Mouse (Mus musculus) left cerebral cortex, postnatal 4 days (tissue): ENCODE measurements around the gene Olfr1501. TPM values are rescaled to one million over a fixed set of nuclear protein-coding genes. Genes with fewer than 3 reads are reported as not detected.
"Not testable (repeated sequence)": the region's sequence is repeated elsewhere in the genome, so short reads cannot be mapped to it uniquely, and the experiment has no call there.

Experiments used
- DNase-seq: peaks from one replicate; pipeline ENCODE4 v3.0.0-alpha.2; 2022
- intact Hi-C: fragments of 180-260 bp; cut with DNase I; formaldehyde crosslinking; loops from one replicate; pipeline ENCODE4 v1.15.1; 2025
- total RNA-seq, 2 experiments: library from RNA; stranded (reverse); gene quantifications; 2 replicates each; pipeline ENCODE4 v1.2.3; 2021

The Olfr1501 gene
- total RNA-seq = not detected

DNA sequence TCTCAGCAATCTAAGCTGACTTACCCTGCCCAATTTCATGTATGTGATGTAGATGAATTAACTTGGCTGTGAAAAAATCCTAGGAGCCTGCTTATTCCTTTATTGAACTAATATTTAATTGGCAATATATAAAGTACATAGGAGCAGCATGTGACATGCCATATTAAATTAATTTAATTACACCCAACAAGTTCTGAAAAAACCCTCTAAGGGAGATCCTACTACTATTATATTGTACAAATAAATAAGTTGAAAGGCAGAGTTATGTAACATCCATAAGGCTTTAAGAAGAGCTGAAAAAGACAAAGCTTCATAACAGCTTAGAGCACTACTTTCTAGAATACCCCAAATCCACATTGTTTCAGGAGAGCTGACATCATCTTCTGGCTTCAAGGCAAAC is at the start of gene Olfr1501:
Olfr1501 (minus strand) TSS at position 101 of the 400 bp plus-strand sequence.
- intact Hi-C loops, DNase-seq: not testable (repeated sequence)

DNA sequence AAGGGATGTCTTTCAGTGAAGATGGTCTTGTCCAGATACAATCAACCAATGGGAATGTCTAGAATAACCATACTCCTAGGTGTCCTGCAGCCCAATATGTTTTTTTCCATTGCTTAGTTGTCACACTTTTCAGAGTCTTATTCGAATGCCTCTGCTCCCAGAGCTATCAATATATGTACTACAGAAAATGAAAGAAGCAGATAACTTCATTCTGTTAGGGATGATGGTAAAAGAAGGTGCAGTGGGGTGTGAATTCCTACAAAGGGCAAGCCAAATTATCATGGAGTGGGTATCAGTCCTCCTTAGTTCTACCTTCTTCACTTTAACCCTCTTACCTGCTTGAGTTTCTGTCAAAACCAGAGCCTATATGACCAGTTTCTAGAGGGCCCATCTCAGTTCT is 47.3 kb upstream of the Olfr1501 start, which contains the start of gene Olfr1504:
Olfr1504 (minus strand) TSS at position 101 of the 400 bp plus-strand sequence.
- no peak for DNase-seq
- intact Hi-C loops = no loop called here

DNA sequence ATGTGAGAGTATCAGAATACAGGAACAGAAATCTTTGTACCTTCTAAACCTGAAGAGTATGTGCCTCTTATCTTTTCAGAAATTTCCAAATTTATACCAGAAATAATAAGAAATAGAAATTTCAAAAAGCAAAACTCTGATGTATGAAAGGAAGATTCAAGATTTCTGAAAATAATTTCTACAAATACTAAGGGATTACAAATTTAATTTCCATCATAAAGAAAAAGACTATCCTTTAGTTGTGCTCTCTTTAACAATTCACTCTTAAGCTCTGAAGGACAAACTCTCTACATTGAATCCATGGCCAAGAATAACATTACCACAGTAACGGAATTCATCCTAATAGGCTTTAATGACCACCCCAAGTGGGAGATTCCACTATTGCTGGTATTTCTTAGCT is 11.0 kb upstream of the Olfr1501 start, which contains the start of gene Olfr1502:
Olfr1502 (plus strand) TSS at position 301 of the 400 bp plus-strand sequence.
- DNase-seq = no peak
- intact Hi-C loops = no loop called here

DNA sequence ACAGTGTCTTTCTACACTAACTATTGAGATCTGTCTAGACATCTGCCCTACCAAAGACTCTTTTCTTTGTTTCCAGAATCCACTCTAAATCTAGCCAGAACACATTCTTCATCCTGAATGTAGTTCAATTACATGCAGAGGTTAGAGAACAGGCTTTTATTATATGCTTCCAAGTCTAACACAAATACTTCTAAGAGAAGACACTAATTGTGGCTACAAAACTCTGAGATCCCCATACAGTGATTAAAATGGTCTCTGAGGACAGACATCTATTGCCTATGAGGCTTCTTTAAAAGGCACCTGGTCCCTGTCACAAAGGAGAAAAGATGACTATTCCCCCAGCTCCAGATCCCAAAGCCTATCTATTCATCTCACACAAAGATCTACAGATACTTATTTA is 20.1 kb downstream of the Olfr1501 start, which contains the start of gene Olfr1500:
Olfr1500 (minus strand) TSS at position 101 of the 400 bp plus-strand sequence.
- intact Hi-C loops = no loop called here
- no peak for DNase-seq

DNA sequence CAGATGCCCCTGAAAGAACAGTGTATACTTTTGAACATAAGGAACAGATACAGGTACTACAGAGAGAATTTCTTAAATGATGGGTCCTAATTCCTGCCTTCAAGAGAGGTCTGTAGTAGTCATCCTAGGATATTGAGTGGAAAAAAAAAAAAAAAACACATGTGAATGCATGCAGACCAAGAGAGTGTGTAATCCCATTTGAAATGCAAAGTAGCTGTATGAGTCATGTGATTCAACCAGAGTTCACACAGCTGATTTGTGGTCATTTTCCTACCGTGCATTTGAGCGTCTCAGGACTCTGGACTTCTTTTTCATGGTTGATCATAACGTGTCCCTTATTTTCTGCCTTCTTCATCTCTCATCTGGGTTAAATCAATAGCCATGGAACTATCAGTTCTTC is 22.0 kb downstream of the Olfr1501 start:
- intact Hi-C loops = no loop called here
- no peak for DNase-seq

DNA sequence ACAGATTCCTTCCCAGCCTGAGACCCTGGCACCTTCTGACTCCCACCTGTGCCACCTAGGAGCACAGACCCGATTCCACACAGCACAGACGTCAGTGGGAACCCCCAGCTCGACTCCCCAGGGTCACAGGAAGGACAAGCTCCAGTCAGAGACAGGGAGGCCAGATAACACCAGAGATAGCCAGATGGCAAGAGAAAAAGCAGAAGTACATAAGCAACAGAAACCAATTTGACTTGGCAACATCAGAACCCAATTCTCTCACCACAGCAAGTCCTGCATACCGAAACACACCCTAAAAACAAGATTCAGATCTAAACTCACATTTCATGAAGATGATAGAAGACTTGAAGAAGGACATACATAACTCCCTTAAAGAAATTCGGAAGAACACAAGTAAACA is 29.6 kb downstream of the Olfr1501 start:
- no peak for DNase-seq
- intact Hi-C loops = no loop called here

DNA sequence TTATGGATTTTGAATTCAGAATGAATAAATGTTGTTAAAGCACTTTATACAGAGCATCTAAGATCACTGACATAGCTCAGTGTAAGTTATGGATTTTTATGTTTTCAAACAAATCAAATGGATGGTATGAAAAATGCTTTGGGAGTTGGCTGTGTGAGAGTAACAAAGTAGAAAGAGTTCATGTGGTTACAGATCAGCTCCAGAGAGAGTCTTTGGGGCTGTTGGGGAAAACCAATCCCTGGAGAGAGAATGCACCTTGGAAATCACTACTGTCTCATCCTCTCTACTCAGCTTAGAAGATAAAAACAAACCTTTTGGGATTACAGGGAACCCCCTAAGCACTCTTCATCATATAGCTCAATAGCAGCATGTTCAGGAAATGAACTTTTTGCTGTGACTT is 31.1 kb downstream of the Olfr1501 start, which contains the start of gene Olfr1499:
Olfr1499 (minus strand) TSS at position 101 of the 400 bp plus-strand sequence.
- DNase-seq = no peak
- intact Hi-C loops = no loop called here

DNA sequence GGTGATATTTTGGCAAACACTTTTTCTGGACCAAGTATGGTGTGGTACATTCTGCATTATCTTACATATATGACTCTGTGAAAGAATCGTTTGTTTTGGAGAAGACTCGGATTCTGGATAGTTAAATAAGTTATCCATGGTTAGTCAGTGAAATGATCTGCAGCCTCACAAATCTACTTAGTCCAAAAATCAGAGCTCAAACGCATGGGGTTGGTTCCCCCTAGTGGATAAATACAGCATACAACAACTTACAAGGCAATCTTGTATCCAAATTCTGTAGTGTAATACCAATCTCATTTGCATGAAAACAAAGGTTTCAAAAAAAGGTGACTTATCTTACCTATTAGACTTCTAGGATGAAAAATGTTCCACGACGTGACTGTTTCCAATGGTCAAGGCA is 31.7 kb downstream of the Olfr1501 start:
- DNase-seq = no peak
- intact Hi-C loops = no loop called here

DNA sequence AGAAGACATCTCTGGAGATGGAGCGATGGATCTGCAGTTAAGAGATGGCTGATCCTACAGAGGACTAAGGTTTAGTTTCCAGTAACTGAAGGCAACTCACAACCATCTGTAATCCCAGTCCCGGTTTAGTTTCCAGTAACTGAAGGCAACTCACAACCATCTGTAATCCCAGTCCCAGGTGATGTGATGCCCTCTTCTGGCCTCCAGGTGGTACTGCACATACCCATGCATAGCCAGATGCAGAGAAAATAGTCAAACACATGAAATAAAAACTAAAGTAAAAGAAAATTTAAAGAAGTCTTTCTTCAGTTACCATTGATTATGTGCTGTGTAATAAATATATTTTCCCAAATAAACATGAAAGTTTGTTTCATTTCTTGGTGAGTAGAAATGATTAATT is 37.7 kb downstream of the Olfr1501 start:
- DNase-seq = no peak
- intact Hi-C loops = no loop called here

DNA sequence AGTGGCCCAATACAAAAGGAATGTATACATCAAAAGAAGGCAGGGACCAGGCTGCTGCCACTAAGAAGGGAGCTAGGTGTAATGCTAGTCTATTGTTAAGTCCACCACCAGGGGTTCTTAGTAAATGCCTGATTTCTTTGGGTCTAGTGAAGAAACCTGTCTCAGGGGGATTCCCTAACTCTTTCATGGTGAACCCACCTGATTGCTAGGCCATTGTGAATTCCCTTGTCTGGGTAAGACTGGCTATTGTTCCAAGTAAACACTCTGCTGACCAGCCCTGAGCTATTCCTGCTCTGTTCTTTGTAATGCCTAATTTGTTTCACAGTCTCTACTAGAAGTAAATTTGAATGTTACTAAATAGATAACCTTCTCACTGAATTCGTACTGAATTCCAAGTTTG is 45.0 kb downstream of the Olfr1501 start:
- intact Hi-C loops, DNase-seq: not testable (repeated sequence)

DNA sequence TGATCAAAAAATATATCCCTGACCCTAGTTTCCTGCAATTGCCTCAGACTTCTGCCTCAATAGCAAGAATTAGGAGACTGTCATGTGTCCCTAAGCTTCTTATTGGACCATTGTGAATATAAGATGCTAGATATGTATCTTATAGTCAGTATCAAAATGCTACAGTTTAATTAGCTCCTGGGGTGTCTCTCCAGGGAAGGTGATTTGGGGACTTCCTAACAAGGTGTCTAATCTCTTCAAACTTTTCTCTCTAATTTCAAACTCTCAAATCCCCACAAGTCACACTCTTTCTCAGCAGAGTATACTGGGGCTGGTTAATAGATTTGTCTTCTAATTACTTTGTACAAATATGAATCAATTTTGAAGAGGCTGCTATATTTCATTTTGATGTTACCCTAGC is 52.4 kb downstream of the Olfr1501 start, which contains the start of gene Olfr1497:
Olfr1497 (minus strand) TSS at position 101 of the 400 bp plus-strand sequence.
- intact Hi-C loops = no loop called here
- DNase-seq = no peak

Other genes starting within 250 kb of the Olfr1501 start
- not detected for gene Olfr1487, start 233.3 kb downstream of the Olfr1501 start, total RNA-seq
- not detected for gene Olfr1489, start 219.1 kb downstream of the Olfr1501 start, total RNA-seq
- gene Olfr1490, start 199.6 kb downstream of the Olfr1501 start, total RNA-seq = not detected
- gene Olfr1491, start 153.4 kb downstream of the Olfr1501 start, total RNA-seq = not detected
- gene Olfr1493-ps1, start 127.4 kb downstream of the Olfr1501 start, total RNA-seq = not detected
- gene Olfr1494, start 111.0 kb downstream of the Olfr1501 start, total RNA-seq = not detected
- not detected for gene Olfr1495, start 86.1 kb downstream of the Olfr1501 start, total RNA-seq
- not detected for gene Olfr1496, start 72.8 kb downstream of the Olfr1501 start, total RNA-seq
- not detected for gene Olfr1497, start 52.5 kb downstream of the Olfr1501 start, total RNA-seq
- gene Olfr1499, start 31.2 kb downstream of the Olfr1501 start, total RNA-seq = not detected
- not detected for gene Olfr1500, start 20.2 kb downstream of the Olfr1501 start, total RNA-seq
- gene Olfr1502, start 11.1 kb upstream of the Olfr1501 start, total RNA-seq = not detected
- gene Olfr1504, start 47.2 kb upstream of the Olfr1501 start, total RNA-seq = not detected
- gene Olfr1505, start 62.8 kb upstream of the Olfr1501 start, total RNA-seq = not detected